Mouse (Mus musculus) heart, adult 10 weeks (tissue): ENCODE measurements around the gene Gm28998. TPM values are rescaled to one million over a fixed set of nuclear protein-coding genes. Genes with fewer than 3 reads are reported as not detected.

ENCODE experiments used
- polyA plus RNA-seq: library from polyadenylated mRNA; stranded (reverse); fragments of 350-450 nt; fragmentation: Illumina TruSeq; extraction: RNeasy Lipid Tissue Mini Kit (QIAGEN cat#74804); gene quantifications from one replicate; pipeline ENCODE4 v1.2.3, GENCODE M21; 2014; ENCODE audit warnings: low read depth, low replicate concordance

The Gm28998 gene
- not detected for polyA plus RNA-seq

DNA sequence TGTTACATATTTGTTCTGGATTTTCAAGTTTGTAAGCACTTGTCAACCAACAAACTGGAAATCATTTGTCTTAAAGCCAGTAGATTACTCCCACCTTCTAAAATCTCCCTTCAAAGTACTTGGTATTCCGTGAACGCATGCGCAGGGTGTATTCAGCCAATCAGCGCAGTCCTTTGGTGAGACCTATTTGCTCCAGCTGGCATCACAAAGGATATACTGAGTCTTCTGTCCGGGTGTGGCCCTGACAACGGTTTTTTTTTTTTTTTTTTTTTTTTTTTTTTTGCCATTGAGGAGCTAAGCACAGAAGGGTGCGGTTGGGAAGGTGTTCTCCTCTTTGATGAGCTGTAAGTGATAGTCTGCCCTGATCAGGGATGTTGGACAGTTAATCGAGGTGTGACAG is at the start of gene Gm28998:
Gene Gm28998 (plus strand): TSS at position 301 of the 400 bp plus-strand sequence.

Other genes starting within 250 kb of the Gm28998 start
- gene Gm21244, start 84.5 kb upstream of the Gm28998 start, polyA plus RNA-seq = not detected
- not detected for gene Gm21788, start 151.2 kb downstream of the Gm28998 start, polyA plus RNA-seq